Mouse (Mus musculus) E14TG2a.4 (cell line): ENCODE measurements around the gene Glul.

Source experiments
- CTCF ChIP-seq: conservative IDR thresholded peaks from 2 replicates; pipeline ENCODE4 v1.5.1; 2014; ENCODE audit warnings: low read length
- NANOG ChIP-seq: IDR thresholded peaks from 2 replicates; pipeline ENCODE4 v1.6.1; 2014; ENCODE audit warnings: borderline replicate concordance, low read length, mixed read lengths

DNA sequence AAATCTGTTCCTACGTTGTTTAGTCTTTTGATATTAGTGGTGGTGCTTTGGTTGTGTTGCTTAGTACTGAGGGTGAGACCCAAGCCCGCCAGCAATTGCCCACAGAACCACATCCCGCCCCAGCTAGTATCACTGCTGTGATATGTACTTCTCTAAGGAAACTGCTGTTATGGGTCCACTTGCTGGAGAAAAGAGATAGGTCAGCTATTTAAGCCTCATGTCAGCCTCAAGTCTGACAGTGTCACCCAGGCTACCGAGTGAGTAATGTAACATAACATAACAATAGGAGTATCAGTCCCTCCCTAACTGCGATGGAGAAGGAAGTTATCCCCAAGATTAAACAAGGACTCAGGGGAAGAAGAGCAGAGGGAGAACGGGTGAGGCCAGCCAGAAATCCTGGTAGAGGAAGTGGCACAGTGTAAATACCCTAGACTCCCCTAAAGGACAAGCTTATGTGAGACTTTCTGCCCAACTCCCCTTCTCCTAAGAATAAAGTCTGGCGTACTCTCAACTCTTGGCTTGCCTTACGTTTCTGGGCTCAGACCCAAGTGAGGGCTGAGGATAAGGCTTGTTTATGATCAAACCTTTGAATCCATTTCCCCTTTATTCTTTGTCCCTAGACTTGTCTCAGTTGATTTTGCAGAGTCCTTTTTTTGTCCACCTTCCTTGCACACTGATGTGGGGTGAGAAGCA, 5.4 kb upstream of the Glul start:
- TF ChIP-seq CTCF, result no peak
- TF ChIP-seq NANOG, result no peak
